Mouse (Mus musculus): ENCODE results near the gene Htr3a. TPM values are rescaled to one million over a fixed set of nuclear protein-coding genes. Genes with fewer than 3 reads are reported as not detected.

Htr3a gene
- 1.7 and 2.4 TPM in 2 replicates for polyA plus RNA-seq (2012; rRNA removed)

DNA sequence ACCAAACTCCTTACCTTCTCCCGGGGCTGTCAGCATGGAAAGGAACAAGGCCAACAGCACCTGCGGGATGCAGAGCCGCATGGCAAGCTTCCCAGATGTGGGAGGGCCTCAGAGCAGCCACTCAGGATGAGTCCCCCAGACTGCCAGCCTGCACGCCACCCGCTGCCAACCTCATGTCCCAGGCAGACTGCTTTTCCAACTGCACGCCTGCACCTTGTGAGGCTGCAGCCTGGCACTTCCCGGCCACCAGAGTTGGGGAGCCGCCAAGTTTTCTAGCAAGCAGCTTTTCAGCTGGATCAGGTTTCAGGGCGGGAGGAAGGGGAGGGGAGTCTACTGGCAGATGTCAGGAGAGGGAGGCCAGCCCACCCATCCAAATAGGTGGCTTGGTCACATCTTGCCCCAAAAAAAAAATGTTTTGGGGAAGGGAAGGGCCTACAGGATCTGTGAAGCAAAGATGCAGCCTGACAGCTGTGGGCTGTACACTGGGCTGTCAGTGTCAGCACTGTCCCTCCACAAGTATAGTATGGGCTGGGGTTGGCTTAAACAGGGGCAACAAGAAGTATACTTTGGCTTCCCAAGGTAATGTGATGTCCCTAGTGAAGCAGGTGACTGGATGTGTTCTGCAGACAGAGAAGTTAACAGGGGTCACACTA lies at the start of gene Htr3a:
Gene Htr3a (minus strand): TSS at position 215 of the 653 bp plus-strand sequence.
- WGBS, result 5% methylated on average over 9 of the region's 9 CpGs
- TF ChIP-seq CTCF (IDR thresholded peaks at IDR 0.05; ENCODE audit: extremely low read depth, insufficient read length, insufficient replicate concordance, low read depth, low read length) (no peak), POLR2A (IDR thresholded peaks at IDR 0.05; ENCODE audit: low read depth, low read length) (no peak)
- no peaks in the 10 kb centered on the region for H3K27me3 ChIP-seq (ENCODE audit: control insufficient read depth, insufficient read depth, low read length)
- H3K27ac ChIP-seq (ENCODE audit: insufficient read depth, low read depth, low read length), result no peak within 1 kb of the TSS
- no peaks in the 10 kb centered on the region for H3K36me3 ChIP-seq (ENCODE audit: control insufficient read depth, insufficient read depth, low read length)
- H3K4me3 ChIP-seq (ENCODE audit: low read depth, low read length), result no peak within 1 kb of the TSS
- no peaks in the 10 kb centered on the region for H3K4me1 ChIP-seq (ENCODE audit: control insufficient read depth, insufficient read depth, insufficient read length, low read length)

GRCm38 (mm10) chr9:48947565-48947964 lies 36.7 kb upstream of the Htr3a start:
- H3K27ac ChIP-seq (ENCODE audit: insufficient read depth, low read depth, low read length), result no peak overlapping the region
- no peaks in the 10 kb centered on the region for H3K27me3 ChIP-seq (ENCODE audit: control insufficient read depth, insufficient read depth, low read length)
- TF ChIP-seq CTCF (IDR thresholded peaks at IDR 0.05; ENCODE audit: extremely low read depth, insufficient read length, insufficient replicate concordance, low read depth, low read length), result no peak
- TF ChIP-seq POLR2A (IDR thresholded peaks at IDR 0.05; ENCODE audit: low read depth, low read length), result no peak
- no peak overlapping the region for H3K4me3 ChIP-seq (ENCODE audit: low read depth, low read length)
- H3K36me3 ChIP-seq (ENCODE audit: control insufficient read depth, insufficient read depth, low read length), result no peaks in the 10 kb centered on the region
- no peaks in the 10 kb centered on the region for H3K4me1 ChIP-seq (ENCODE audit: control insufficient read depth, insufficient read depth, insufficient read length, low read length)
- WGBS, result 79% methylated on average over 4 of the region's 4 CpGs

GRCm38 (mm10) chr9:48942349-48942748 lies 31.4 kb upstream of the Htr3a start:
- TF ChIP-seq POLR2A (IDR thresholded peaks at IDR 0.05; ENCODE audit: low read depth, low read length) (no peak), CTCF (IDR thresholded peaks at IDR 0.05; ENCODE audit: extremely low read depth, insufficient read length, insufficient replicate concordance, low read depth, low read length) (no peak)
- Histone ChIP-seq H3K4me1 (ENCODE audit: control insufficient read depth, insufficient read depth, insufficient read length, low read length) (no peaks in the 10 kb centered on the region), H3K27me3 (ENCODE audit: control insufficient read depth, insufficient read depth, low read length) (no peaks in the 10 kb centered on the region), H3K27ac (ENCODE audit: insufficient read depth, low read depth, low read length) (no peak overlapping the region), H3K4me3 (ENCODE audit: low read depth, low read length) (no peak overlapping the region), H3K36me3 (ENCODE audit: control insufficient read depth, insufficient read depth, low read length) (no peaks in the 10 kb centered on the region)
- 55% methylated on average over 1 of the region's 1 CpGs for WGBS

DNA sequence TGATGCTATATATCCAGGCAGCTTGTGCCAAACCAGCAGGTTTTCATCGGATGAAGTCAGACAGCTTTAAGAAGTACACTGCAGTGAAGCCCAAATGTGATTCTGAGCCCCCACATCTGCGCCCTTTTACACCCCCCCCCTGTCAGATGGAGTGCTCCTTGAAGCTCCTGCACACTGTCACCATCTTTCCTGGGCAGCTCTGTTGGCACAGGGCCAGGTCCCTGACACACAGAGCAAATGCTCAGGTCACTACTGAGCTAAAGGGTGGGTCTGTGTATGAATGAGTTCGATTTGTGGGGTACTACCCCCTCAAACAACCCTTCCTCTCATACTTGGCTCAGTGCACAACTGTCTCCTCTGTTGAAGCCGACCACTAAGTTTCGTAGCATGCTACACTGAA lies 18.5 kb upstream of the Htr3a start:
- no peak for TF ChIP-seq POLR2A (IDR thresholded peaks at IDR 0.05; ENCODE audit: low read depth, low read length)
- no peak for TF ChIP-seq CTCF (IDR thresholded peaks at IDR 0.05; ENCODE audit: extremely low read depth, insufficient read length, insufficient replicate concordance, low read depth, low read length)
- Histone ChIP-seq H3K27ac (ENCODE audit: insufficient read depth, low read depth, low read length) (no peak overlapping the region), H3K4me3 (ENCODE audit: low read depth, low read length) (no peak overlapping the region), H3K4me1 (ENCODE audit: control insufficient read depth, insufficient read depth, insufficient read length, low read length) (no peaks in the 10 kb centered on the region), H3K36me3 (ENCODE audit: control insufficient read depth, insufficient read depth, low read length) (no peaks in the 10 kb centered on the region), H3K27me3 (ENCODE audit: control insufficient read depth, insufficient read depth, low read length) (no peaks in the 10 kb centered on the region)
- WGBS, result 67% methylated on average over 5 of the region's 5 CpGs

- Histone ChIP-seq H3K27ac (ENCODE audit: insufficient read depth, low read depth, low read length) (no peak overlapping the region), H3K4me1 (ENCODE audit: control insufficient read depth, insufficient read depth, insufficient read length, low read length) (no peaks in the 10 kb centered on the region), H3K4me3 (ENCODE audit: low read depth, low read length) (no peak overlapping the region), H3K27me3 (ENCODE audit: control insufficient read depth, insufficient read depth, low read length) (no peaks in the 10 kb centered on the region), H3K36me3 (ENCODE audit: control insufficient read depth, insufficient read depth, low read length) (no peaks in the 10 kb centered on the region)
- 61% methylated on average over 3 of the region's 3 CpGs for WGBS
- TF ChIP-seq CTCF (IDR thresholded peaks at IDR 0.05; ENCODE audit: extremely low read depth, insufficient read length, insufficient replicate concordance, low read depth, low read length) (no peak), POLR2A (IDR thresholded peaks at IDR 0.05; ENCODE audit: low read depth, low read length) (no peak)
These were observed 17.9 kb upstream of the Htr3a start for GRCm38 (mm10) chr9:48928781-48929180.

- H3K27me3 ChIP-seq (ENCODE audit: control insufficient read depth, insufficient read depth, low read length), result no peaks in the 10 kb centered on the region
- TF ChIP-seq CTCF (IDR thresholded peaks at IDR 0.05; ENCODE audit: extremely low read depth, insufficient read length, insufficient replicate concordance, low read depth, low read length), result no peak
- TF ChIP-seq POLR2A (IDR thresholded peaks at IDR 0.05; ENCODE audit: low read depth, low read length), result no peak
- WGBS, result 59% methylated on average over 18 of the region's 18 CpGs
- no peak overlapping the region for H3K27ac ChIP-seq (ENCODE audit: insufficient read depth, low read depth, low read length)
- no peaks in the 10 kb centered on the region for H3K36me3 ChIP-seq (ENCODE audit: control insufficient read depth, insufficient read depth, low read length)
- no peaks in the 10 kb centered on the region for H3K4me1 ChIP-seq (ENCODE audit: control insufficient read depth, insufficient read depth, insufficient read length, low read length)
- H3K4me3 ChIP-seq (ENCODE audit: low read depth, low read length), result no peak overlapping the region
These were observed 5.3 kb upstream of the Htr3a start for GRCm38 (mm10) chr9:48916011-48916788.

DNA sequence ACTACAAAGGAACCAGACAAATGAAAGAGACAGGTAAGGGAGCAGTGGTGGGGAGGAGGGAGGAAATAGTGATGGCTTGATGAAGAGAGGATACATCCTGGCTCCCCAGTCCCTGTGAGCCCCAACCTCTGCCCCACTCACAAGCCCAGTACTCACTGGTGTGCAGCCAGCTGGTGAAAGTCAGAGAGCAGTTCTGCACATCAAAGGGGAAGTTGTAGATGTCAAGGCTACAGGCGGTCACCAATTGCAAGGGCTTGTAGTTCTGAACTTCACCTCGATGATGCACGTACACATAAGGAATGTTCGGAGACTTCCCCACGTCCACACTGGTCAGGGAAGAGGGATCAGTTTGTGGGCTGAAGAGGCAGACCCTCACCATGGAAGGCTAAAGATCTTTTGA lies 6.5 kb downstream of the Htr3a start:
- Histone ChIP-seq H3K27ac (ENCODE audit: insufficient read depth, low read depth, low read length) (no peak overlapping the region), H3K4me1 (ENCODE audit: control insufficient read depth, insufficient read depth, insufficient read length, low read length) (no peaks in the 10 kb centered on the region), H3K27me3 (ENCODE audit: control insufficient read depth, insufficient read depth, low read length) (no peaks in the 10 kb centered on the region), H3K36me3 (ENCODE audit: control insufficient read depth, insufficient read depth, low read length) (no peaks in the 10 kb centered on the region), H3K4me3 (ENCODE audit: low read depth, low read length) (no peak overlapping the region)
- 76% methylated on average over 5 of the region's 5 CpGs for WGBS
- TF ChIP-seq CTCF (IDR thresholded peaks at IDR 0.05; ENCODE audit: extremely low read depth, insufficient read length, insufficient replicate concordance, low read depth, low read length) (no peak), POLR2A (IDR thresholded peaks at IDR 0.05; ENCODE audit: low read depth, low read length) (no peak)

All from small intestine, adult 2 months (tissue).